In genomic region chr6:64607942-64608341, GRCm38 (mm10) we compare ENCODE assay signal across 9 mouse cellular contexts.
DNase-seq lines count a peak whose midpoint lies in the region; ATAC-seq lines count a peak whose summit lies in the region.
"Had no signal": no experiment of that assay in that cellular context is flagged by ENCODE, and none has a peak within 500 bp of the region (broad histone marks: within the 10 kb centered on the region; RNA-seq: fewer than 3 reads in every experiment).

No protein-coding gene starts in this region.

- WGBS in hindbrain, embryonic 11.5 days, result 33% methylated on average over 1 of the region's 1 CpGs
- WGBS in hindbrain, embryonic 16.5 days, result 6% methylated on average over 1 of the region's 1 CpGs

- no peaks in the 10 kb centered on the region for H3K4me1 ChIP-seq in hindbrain, embryonic 11.5 days (replicated peaks; ENCODE audit: control insufficient read depth, insufficient read depth, low read length)
- H3K4me1 ChIP-seq in hindbrain, embryonic 16.5 days (ENCODE audit: control insufficient read depth, insufficient read depth, low read depth, low read length), result no peaks in the 10 kb centered on the region

- H3K36me3 ChIP-seq in hindbrain, embryonic 11.5 days (ENCODE audit: control insufficient read depth, insufficient read depth, low read length), result no peaks in the 10 kb centered on the region
- H3K36me3 ChIP-seq in hindbrain, embryonic 16.5 days (ENCODE audit: control insufficient read depth, insufficient read depth, low read length), result no peaks in the 10 kb centered on the region

- H3K4me2 ChIP-seq in hindbrain, embryonic 11.5 days (replicated peaks; ENCODE audit: low read depth, low read length), result no peak overlapping the region
- H3K4me2 ChIP-seq in hindbrain, embryonic 16.5 days (ENCODE audit: low read length), result no peak overlapping the region

- H3K4me3 ChIP-seq in hindbrain, embryonic 11.5 days (ENCODE audit: low read depth, low read length), result no peak overlapping the region
- no peak overlapping the region for H3K4me3 ChIP-seq in hindbrain, embryonic 16.5 days (ENCODE audit: low read length)

- intact Hi-C loops in gastrocnemius, postnatal 36 days (cut with DNase I), result no loop called here

- peak; percentile 57 for DNase-seq in hindbrain, embryonic 11.5 days (ENCODE audit: low spot score)
- peak; percentile 16 for DNase-seq in A20 (ENCODE audit: low read depth, low spot score)
- DNase-seq in adrenal gland, postnatal 14 days, result peak; percentile 22
- DNase-seq in layer of hippocampus, postnatal 10 days (ENCODE audit: low spot score in 2 of 2), result peak; percentile 44
- DNase-seq in spleen, adult 12 weeks (ENCODE audit: low spot score), result no peak
- no peak for DNase-seq in spleen, postnatal 10 days (ENCODE audit: low spot score in 2 of 2)
- DNase-seq in gastrocnemius, postnatal 36 days, result no peak

- H3K27me3 ChIP-seq in hindbrain, embryonic 11.5 days (ENCODE audit: control insufficient read depth, insufficient read depth, low read length), result no peaks in the 10 kb centered on the region
- no peaks in the 10 kb centered on the region for H3K27me3 ChIP-seq in hindbrain, embryonic 16.5 days (replicated peaks; ENCODE audit: control insufficient read depth, insufficient read depth, low read length)

- no peaks in the 10 kb centered on the region for H3K9me3 ChIP-seq in hindbrain, embryonic 11.5 days (ENCODE audit: control insufficient read depth, low read length)
- H3K9me3 ChIP-seq in hindbrain, embryonic 16.5 days (ENCODE audit: control insufficient read depth, low read length), result no peaks in the 10 kb centered on the region

- no peak overlapping the region for H3K27ac ChIP-seq in hindbrain, embryonic 11.5 days (ENCODE audit: low read depth, low read length)
- no peak overlapping the region for H3K27ac ChIP-seq in hindbrain, embryonic 16.5 days (ENCODE audit: low read depth, low read length)
- H3K27ac ChIP-seq: macrophage had no signal

- no peak overlapping the region for H3K9ac ChIP-seq in hindbrain, embryonic 11.5 days (ENCODE audit: low read depth, low read length)
- H3K9ac ChIP-seq in hindbrain, embryonic 16.5 days (ENCODE audit: low read depth, low read length), result no peak overlapping the region

- 0 out of 2 replicates have a peak, but pooled peaks have one; percentile 53 for ATAC-seq in hindbrain, embryonic 11.5 days (ENCODE audit: low FRiP score)
- no peak for ATAC-seq in hindbrain, embryonic 16.5 days

Comparison
In these comparisons a context has a peak if more than half of its experiments do, and no peak if none do; other contexts are left out.
1. DNase-seq: peak in hindbrain, embryonic 11.5 days (single experiment), A20 (single experiment), adrenal gland, postnatal 14 days (single experiment) and layer of hippocampus, postnatal 10 days (2 of 2); none in spleen, adult 12 weeks (single experiment), spleen, postnatal 10 days (0 of 2) and gastrocnemius, postnatal 36 days (0 of 2).